Comparison of ENCODE assay signal across 21 mouse cellular contexts in the genomic region with DNA sequence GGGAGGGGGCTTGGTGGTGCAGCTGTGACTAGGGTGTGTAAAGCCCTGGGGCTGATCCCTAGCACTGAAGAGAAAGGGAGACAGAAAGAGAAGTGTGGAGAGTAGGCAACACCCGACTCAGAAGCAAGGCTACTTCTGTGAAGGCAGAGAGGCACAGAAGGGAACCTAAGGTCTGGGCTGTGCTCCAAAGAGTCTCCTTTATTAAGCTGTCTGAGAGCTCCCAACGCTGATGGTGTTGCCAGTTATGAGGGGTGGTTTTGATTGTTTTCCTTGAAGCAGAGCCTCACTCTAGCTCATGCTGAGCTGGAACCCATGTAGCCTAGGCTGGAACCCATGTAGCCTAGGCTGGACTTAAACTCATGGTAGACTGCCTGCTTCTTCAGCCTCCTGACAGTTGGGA. TPM values are rescaled to one million over a fixed set of nuclear protein-coding genes. Genes with fewer than 3 reads are reported as not detected.
DNase-seq lines count a peak whose midpoint lies in the region.
"Had no signal": no experiment of that assay in that cellular context is flagged by ENCODE, and none has a peak within 500 bp of the region (broad histone marks: within the 10 kb centered on the region; RNA-seq: fewer than 3 reads in every experiment).

No protein-coding gene starts in this region.

- intact Hi-C loops in heart, postnatal 10 days (cut with DNase I): no loop called here

- DNase-seq in cerebellum, adult 18-20 months: peak; percentile 37 to 47
- no peak for DNase-seq in cerebellum, adult 11 months
- DNase-seq in heart, adult 11 months: peak; percentile 77
- DNase-seq in heart, postnatal 10 days: no peak
- peak; percentile 79 for DNase-seq in brain, adult 2 months (ENCODE audit: low read depth, low spot score)
- DNase-seq in cerebellum, postnatal 14 days: peak; percentile 67 to 72
- no peak for DNase-seq in lung, postnatal 4 days
- DNase-seq: adrenal gland, adult 8-10 months; gastrocnemius, postnatal 36 days; heart, adult 2 months; kidney, adult 8-10 months; kidney, postnatal 4 days; layer of hippocampus, adult 9-11 months; right cerebral cortex, postnatal 25 days; thymus, adult 18-20 months; thymus, postnatal 25 days had no signal

RNA-seq across cellular contexts. Expression of gene Lrrc49, which starts 25.0 kb away (rescaled TPM):
- 1 to 10 TPM; 7.2 to 9.3 TPM for total RNA-seq in heart, postnatal 10 days (2021)

RNA-seq across cellular contexts. Expression of gene Larp6, which starts 49.9 kb away (rescaled TPM):
- total RNA-seq in heart, postnatal 10 days (2021): 1 to 10 TPM; 1.3 to 1.5 TPM
- total RNA-seq: common myeloid progenitor, adult 5-6 weeks; G1E; liver, adult 2 months; megakaryocyte, adult 5-6 weeks; neutrophil, adult 5-6 weeks had no signal

Comparison
In these comparisons a context has a peak if more than half of its experiments do, and no peak if none do; other contexts are left out.
1. DNase-seq: peak in cerebellum, adult 18-20 months (2 of 2), heart, adult 11 months (single experiment), brain, adult 2 months (single experiment) and cerebellum, postnatal 14 days (2 of 2); none in cerebellum, adult 11 months (single experiment), heart, postnatal 10 days (0 of 2) and lung, postnatal 4 days (0 of 2).